Mouse (Mus musculus) liver, embryonic 14.5 days (tissue): ENCODE data around the gene Heatr4. TPM values are rescaled to one million over a fixed set of nuclear protein-coding genes. Genes with fewer than 3 reads are reported as not detected.
"Not testable (repeated sequence)": the region's sequence is repeated elsewhere in the genome, so short reads cannot be mapped to it uniquely, and the experiment has no call there.

ENCODE experiments used
- ATAC-seq: fragments of 200-750 bp; cut with Nextera tagmentation; 2 replicates; pipeline ENCODE4 v1.8.0; 2017; ENCODE audit warnings: moderate number of reproducible peaks, mild to moderate bottlenecking, moderate library complexity; ENCODE audit not compliant: insufficient read depth
- DNase-seq, 3 experiments: peaks; one replicate each; pipeline ENCODE4 v3.0.0-alpha.2; 2012 to 2013; ENCODE audit warnings: low read depth in 3 of 3, low spot score in 3 of 3
- H3K27ac ChIP-seq: fragments of 300-500 bp; sonication (generic); 2 replicates; pipeline ENCODE4 v1.5.1; 2014; ENCODE audit warnings: moderate library complexity, mild to moderate bottlenecking, control low read depth, inconsistent platforms
- H3K27me3 ChIP-seq: fragments of 300-500 bp; sonication (generic); 2 replicates; pipeline ENCODE4 v1.6.1; 2014; ENCODE audit warnings: mild to moderate bottlenecking, low read length, moderate library complexity; ENCODE audit not compliant: control insufficient read depth, insufficient read depth
- H3K36me3 ChIP-seq: fragments of 300-500 bp; sonication (generic); replicated peaks from 2 replicates; pipeline ENCODE4 v1.6.1; 2014; ENCODE audit warnings: low read depth; ENCODE audit not compliant: control insufficient read depth, insufficient read depth
- H3K4me1 ChIP-seq, 2 experiments: fragments of 200-500 bp in 1 of 2; fragments of 300-500 bp in 1 of 2; sonication (generic) in 1 of 2; replicated peaks; 2 replicates each; pipeline ENCODE4 v1.6.1; 2012 to 2014; ENCODE audit warnings: antibody characterized with exemption in 1 of 2, inconsistent platforms in 1 of 2, low read length in 1 of 2; ENCODE audit not compliant: control insufficient read depth in 2 of 2, insufficient read depth in 2 of 2
- H3K4me2 ChIP-seq: fragments of 300-500 bp; sonication (generic); 2 replicates; pipeline ENCODE4 v1.6.1; 2014; ENCODE audit warnings: low read depth, mild to moderate bottlenecking, control low read depth, moderate library complexity
- H3K4me3 ChIP-seq, 2 experiments: fragments of 200-500 bp in 1 of 2; fragments of 300-500 bp in 1 of 2; sonication (generic) in 1 of 2; 2 replicates each; pipeline ENCODE4 v1.5.1; 2012 to 2014; ENCODE audit warnings: low read depth in 2 of 2, low read length in 2 of 2, mild to moderate bottlenecking in 2 of 2, control low read depth in 1 of 2, inconsistent platforms in 1 of 2, moderate library complexity in 1 of 2; ENCODE audit not compliant: insufficient read depth in 1 of 2
- H3K9ac ChIP-seq: fragments of 300-500 bp; sonication (generic); replicated peaks from 2 replicates; pipeline ENCODE4 v1.6.1; 2014; ENCODE audit warnings: mild to moderate bottlenecking, control low read depth, moderate library complexity
- H3K9me3 ChIP-seq: fragments of 300-500 bp; sonication (generic); 2 replicates; pipeline ENCODE4 v1.6.1; 2016; ENCODE audit warnings: low read length, mixed read lengths; ENCODE audit not compliant: control insufficient read depth
- CTCF ChIP-seq: IDR thresholded peaks from 2 replicates; pipeline ENCODE4 v1.5.1; 2016; ENCODE audit warnings: antibody characterized with exemption, low read depth, control low read depth
- EP300 ChIP-seq: IDR thresholded peaks from 2 replicates; pipeline ENCODE4 v1.6.1; 2016; ENCODE audit warnings: antibody characterized with exemption, low read depth
- WGBS: fragments of 180-500 bp; shearing (Covaris S2); extraction: QIAGEN DNeasy Blood & Tissue Kit; methylation state at CpG from one replicate; pipeline ENCODE4 v1.1.7; 2014; ENCODE audit not compliant: insufficient replicate concordance; 5-methylcytosine and 5-hydroxymethylcytosine counted together
- polyA plus RNA-seq, 2 experiments: library from polyadenylated mRNA; depleted of rRNA in 1 of 2; stranded (reverse) in 1 of 2; unstranded in 1 of 2; fragments of >200 nt; fragmentation: Nextera tagmentation in 1 of 2; extraction: Ambion mirVana in 1 of 2; gene quantifications; 2 replicates each; pipeline versions ENCODE4 v1.2.1 to v1.2.3; 2012 to 2014

Gene Heatr4
- polyA plus RNA-seq (2012; rRNA removed) (not detected in 2 replicates), polyA plus RNA-seq (2014; fragmentation: Nextera tagmentation; extraction: Ambion mirVana) (not detected in 2 replicates)

DNA sequence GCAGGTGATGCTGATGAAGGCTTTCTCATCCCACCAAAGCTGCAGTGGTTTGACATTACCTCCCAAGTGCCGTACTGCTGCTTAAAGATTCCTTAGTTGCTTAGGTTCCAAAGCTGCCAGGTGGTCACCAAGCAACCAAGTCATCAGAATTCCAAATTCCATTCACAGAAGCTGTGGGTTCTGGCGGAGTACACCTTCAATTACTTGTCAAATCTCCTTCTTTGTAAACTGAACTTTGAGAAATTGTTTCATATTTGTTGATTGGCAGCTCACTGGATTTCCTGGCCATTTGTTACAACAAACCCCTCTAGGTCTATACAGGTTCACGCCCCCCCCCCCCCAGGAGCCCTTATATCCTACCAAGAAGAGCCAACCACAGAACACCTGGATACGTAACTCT lies at the start of gene Heatr4:
Gene Heatr4, minus strand, starts transcription at position 101 of the 400 bp plus-strand sequence.
- H3K9ac ChIP-seq = no peak within 1 kb of the TSS
- no peak for TF ChIP-seq CTCF
- TF ChIP-seq EP300 = no peak
- H3K27me3 ChIP-seq = no peaks in the 10 kb centered on the region
- H3K9me3 ChIP-seq = no peaks in the 10 kb centered on the region
- H3K27ac ChIP-seq = no peak within 1 kb of the TSS
- peaks cover 0 to 6% of the 10 kb centered on the region in 2 experiments; a peak in 2 of 4 replicates for H3K4me1 ChIP-seq
- H3K36me3 ChIP-seq = no peaks in the 10 kb centered on the region
- no peak within 1 kb of the TSS for H3K4me3 ChIP-seq
- ATAC-seq (no peak), DNase-seq (no peak)
- H3K4me2 ChIP-seq = no peak within 1 kb of the TSS
- WGBS = 64% methylated on average over 4 of the region's 4 CpGs

DNA sequence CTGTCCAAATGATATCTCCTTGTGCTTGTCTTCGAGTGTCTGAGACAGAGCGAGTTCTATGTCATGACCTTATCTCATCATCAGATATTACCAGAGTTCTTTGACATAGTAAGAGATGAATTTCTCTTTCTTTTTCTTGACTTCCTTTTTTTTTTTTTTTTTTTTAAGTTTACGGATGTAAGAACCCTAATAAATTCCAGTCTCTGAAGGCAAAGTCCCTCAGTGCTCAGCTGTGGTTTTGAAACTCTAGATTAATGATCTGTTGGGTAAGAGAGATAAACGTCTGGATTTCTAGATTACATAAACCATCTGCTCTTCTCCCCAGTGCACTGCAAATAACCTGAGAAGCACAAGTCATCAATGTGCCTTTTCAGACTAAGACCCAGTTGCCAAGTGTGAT lies 49.5 kb upstream of the Heatr4 start:
- ATAC-seq (no peak), DNase-seq (no peak)
- Histone ChIP-seq H3K4me2 (no peak overlapping the region), H3K4me1 (peaks cover 0 to 3% of the 10 kb centered on the region in 2 experiments; a peak in 2 of 4 replicates), H3K27me3 (peaks cover 7% of the 10 kb centered on the region), H3K36me3 (no peaks in the 10 kb centered on the region), H3K9me3 (no peaks in the 10 kb centered on the region), H3K27ac (no peak overlapping the region), H3K4me3 (no peak overlapping the region), H3K9ac (no peak overlapping the region)
- TF ChIP-seq EP300 (no peak), CTCF (no peak)
- 12% methylated on average over 4 of the region's 4 CpGs for WGBS

DNA sequence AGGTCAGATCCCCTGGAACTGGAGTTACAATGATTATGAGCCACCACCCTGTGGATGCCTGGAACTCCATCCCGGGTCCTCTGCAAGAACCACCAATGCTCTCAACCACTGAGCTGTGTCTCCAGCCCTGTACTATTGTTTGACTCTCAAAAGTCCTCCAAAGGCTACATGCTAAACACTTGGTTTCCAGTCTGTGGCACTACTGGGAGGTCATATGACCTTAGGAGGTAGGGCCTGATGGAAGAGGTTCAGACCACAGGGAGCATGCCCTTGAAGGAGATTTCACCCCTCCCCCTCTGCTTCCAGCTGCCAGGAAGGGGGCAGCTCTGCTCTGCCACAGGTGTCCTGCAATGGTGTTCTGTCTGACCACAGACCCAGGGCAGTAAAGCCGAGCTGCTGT lies 48.6 kb upstream of the Heatr4 start:
- not testable (repeated sequence) for H3K9me3 ChIP-seq, H3K4me2 ChIP-seq, H3K27ac ChIP-seq, H3K27me3 ChIP-seq, H3K4me3 ChIP-seq, DNase-seq, H3K9ac ChIP-seq, ATAC-seq, H3K4me1 ChIP-seq, H3K36me3 ChIP-seq
- 34% methylated on average over 2 of the region's 2 CpGs for WGBS

DNA sequence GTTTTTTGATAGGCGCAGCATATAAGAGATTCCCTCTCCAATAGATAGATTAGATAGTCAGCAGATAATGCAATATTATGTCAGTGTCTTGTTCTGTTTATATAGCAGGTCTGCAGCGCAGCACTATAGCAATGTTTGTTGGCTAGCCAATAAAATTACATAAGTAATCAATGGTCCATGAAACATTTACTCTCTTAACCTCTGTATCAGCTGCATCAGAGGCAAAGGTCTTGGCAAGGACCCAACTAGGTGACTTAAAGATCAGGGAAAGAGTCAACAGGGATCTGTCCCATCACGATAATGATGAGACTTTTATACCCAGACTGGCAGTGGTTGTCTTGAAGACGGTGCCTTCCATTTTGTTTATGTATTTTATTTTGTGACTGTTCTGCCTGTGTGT lies 48.2 kb upstream of the Heatr4 start:
- 51% methylated on average over 4 of the region's 4 CpGs for WGBS
- H3K27me3 ChIP-seq = peaks cover 2% of the 10 kb centered on the region
- H3K4me1 ChIP-seq = peaks cover 0 to 3% of the 10 kb centered on the region in 2 experiments; a peak in 2 of 4 replicates
- no peaks in the 10 kb centered on the region for H3K36me3 ChIP-seq
- no peak overlapping the region for H3K27ac ChIP-seq
- H3K9me3 ChIP-seq = no peaks in the 10 kb centered on the region
- no peak for TF ChIP-seq EP300
- no peak for TF ChIP-seq CTCF
- no peak for DNase-seq
- ATAC-seq = peak; percentile 26; the same call in 1 of the 2 replicates
- no peak overlapping the region for H3K4me3 ChIP-seq
- H3K4me2 ChIP-seq = no peak overlapping the region
- H3K9ac ChIP-seq = no peak overlapping the region

DNA sequence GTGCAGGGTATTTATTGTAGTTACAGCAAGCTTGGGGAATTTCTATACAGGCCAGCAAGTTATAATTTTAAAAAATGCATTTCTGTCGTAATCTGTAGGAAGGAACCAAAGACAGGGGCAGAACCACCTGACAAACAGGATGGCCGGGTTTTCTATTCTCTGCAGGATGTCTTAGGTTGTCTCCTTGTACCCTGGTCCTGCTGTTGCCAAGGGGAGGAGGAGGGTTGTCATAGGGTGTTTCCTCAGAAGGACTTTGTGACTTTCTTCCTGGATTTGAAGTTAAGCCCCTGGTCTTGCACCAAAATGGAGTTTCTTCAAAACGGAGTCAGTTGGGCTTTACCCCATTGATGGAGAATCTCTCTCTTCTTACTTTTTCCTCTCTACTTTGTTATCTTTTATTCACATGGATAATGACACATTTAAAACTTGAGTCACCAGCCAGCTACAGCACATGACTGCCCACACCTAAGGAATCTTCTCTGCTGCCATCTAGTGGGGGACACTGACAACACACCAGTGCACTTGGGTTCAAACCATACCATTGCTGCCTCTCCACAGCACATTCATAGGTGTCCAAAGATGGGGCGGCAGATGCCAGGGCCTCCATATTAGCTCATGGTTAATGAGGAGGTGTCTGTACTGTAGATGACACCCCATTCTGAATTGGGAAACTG lies 46.1 kb upstream of the Heatr4 start:
- Histone ChIP-seq H3K4me3 (no peak overlapping the region), H3K9ac (no peak overlapping the region), H3K36me3 (no peaks in the 10 kb centered on the region), H3K27me3 (no peaks in the 10 kb centered on the region), H3K27ac (no peak overlapping the region), H3K9me3 (no peaks in the 10 kb centered on the region), H3K4me2 (no peak overlapping the region), H3K4me1 (peaks cover 0 to 2% of the 10 kb centered on the region in 2 experiments; a peak in 2 of 4 replicates)
- TF ChIP-seq CTCF (peak; percentile 88), EP300 (no peak)
- WGBS = 46% methylated on average over 4 of the region's 4 CpGs
- DNase-seq = peak in 1 of 3 experiments; percentile 46
- ATAC-seq = peak; percentile 50; the same call in 1 of the 2 replicates

DNA sequence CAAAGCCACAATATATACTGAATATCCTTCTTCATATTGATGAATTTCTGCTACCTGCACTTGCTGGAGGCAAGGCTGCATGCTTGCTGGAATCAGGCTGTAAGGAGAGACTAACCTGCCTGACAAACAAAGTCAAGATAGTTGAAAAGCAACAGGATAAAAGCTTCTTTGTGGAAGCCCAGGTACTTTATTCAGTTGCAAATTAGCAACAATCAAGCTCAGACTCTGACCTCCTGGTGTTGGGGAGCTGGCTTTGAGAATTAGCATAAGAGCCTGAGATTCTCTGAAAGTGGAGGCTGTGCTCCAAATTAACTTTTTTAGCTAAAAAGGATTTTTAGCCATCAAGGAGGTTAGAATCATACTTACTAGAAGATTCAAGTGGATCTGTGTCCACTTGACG lies 44.4 kb upstream of the Heatr4 start:
- ATAC-seq, H3K4me2 ChIP-seq, H3K27me3 ChIP-seq, H3K36me3 ChIP-seq, DNase-seq, H3K9ac ChIP-seq, H3K4me1 ChIP-seq, H3K27ac ChIP-seq, H3K4me3 ChIP-seq, H3K9me3 ChIP-seq: not testable (repeated sequence)
- WGBS = 93% methylated on average over 1 of the region's 1 CpGs

DNA sequence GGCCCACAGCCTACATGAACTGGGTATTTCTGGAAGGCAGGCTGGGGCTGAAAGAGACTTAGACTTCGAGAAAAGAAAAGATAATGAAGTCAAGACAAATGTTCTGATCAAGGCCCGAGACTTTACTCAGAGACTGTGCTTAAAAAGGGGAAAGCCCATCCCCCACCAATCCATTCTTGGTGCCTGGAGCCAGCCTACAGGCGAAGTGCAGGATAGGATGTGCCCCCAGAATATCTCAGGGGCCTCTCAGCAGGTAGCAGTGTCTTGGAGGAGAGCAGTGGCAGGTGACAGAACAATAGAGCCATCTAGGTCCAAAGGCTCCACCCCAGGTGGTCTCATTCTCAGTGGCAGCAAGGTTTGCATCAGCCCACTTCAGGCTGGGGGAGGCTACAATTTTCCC lies 43.7 kb upstream of the Heatr4 start:
- not testable (repeated sequence) for H3K9ac ChIP-seq, H3K9me3 ChIP-seq, H3K4me2 ChIP-seq, DNase-seq, H3K4me3 ChIP-seq, H3K27ac ChIP-seq, ATAC-seq, H3K36me3 ChIP-seq, H3K4me1 ChIP-seq, H3K27me3 ChIP-seq
- 42% methylated on average over 3 of the region's 3 CpGs for WGBS
